Mouse (Mus musculus) kidney, postnatal 10 days (tissue): Measurements from ENCODE around the gene Mfsd12.
A peak's percentile ranks its signal among the peaks of the same experiment; 100 is the strongest.

Experiments used
- DNase-seq: peaks from one replicate; pipeline ENCODE4 v3.0.0; 2021; ENCODE audit warnings: mixed read lengths

Gene Mfsd12

DNA sequence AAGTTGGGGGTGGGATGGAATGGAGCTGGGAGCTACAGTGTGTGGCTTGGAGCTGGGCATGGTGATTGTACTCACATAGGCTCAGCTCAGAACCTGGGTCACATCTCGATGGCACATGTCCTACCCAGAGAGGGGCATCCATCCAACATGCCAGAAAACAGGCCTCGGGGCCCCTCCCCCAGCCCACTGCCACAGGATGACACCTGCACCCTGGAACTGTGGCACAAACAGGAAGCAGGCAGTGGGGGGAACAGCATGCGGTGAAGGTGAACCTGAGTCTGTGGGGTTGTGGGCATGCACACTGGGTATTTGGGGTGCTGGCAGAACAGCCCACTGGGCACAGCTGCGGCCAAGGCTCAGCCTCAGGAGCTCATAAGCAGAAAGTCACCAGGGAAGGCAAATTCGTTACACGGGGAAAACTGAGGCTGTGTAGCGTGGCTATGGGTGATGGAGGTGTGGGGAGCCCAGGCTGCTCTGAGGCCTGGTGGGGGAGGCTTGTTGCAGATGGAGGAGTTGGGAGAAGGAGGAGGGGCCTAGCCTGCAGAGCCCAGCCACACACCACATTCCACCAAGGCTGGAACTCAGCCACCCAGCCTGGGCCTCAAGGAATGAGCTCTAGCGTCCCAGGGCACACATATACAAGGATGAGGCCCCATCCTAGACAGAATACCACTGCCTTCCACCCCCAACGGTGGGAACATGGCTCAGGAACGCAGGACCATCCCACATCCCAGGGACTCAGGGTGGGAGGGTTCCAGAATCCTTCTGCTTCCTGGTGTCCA lies 27.9 kb upstream of the Mfsd12 start:
- peak; percentile 78 for DNase-seq

DNA sequence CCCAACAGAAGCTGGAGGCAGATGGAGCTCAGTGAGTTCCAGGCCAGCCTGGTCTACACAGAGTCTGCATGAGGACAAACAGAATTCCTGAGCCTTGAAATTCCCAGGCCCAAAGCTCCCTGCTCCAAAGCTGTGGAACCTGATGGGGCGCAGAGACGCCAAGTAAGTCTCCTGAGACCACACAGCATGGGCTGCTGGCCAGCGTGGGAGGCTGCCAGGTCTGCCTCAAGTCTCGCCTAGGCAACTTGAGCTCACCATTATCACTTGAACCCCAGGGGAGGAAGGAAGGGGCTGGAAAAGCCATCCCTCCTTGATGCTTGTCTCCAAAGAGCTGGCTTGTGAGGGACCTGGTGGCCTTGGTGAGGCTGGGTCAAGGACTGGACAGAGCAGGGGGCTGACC lies 27.3 kb upstream of the Mfsd12 start:
- DNase-seq = peak; percentile 59

DNA sequence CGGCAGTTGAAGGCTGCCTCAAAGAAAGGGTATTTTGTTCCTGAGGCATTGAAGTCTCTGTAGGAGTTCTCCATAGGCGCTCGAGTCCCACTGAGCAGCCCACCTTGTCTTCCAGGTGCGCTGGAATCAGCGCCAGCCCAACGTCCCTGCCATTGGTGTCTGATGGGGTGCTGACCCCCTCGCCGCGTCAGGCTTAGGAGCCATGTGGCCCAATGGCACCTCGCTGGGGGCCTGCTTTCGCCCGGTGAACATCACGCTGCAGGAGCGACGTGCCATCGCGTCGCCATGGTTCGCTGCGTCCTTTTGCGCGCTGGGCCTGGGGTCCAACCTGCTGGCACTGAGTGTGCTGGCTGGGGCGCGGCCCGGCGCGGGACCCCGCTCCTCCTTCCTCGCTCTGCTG lies 25.0 kb upstream of the Mfsd12 start:
- no peak for DNase-seq

DNA sequence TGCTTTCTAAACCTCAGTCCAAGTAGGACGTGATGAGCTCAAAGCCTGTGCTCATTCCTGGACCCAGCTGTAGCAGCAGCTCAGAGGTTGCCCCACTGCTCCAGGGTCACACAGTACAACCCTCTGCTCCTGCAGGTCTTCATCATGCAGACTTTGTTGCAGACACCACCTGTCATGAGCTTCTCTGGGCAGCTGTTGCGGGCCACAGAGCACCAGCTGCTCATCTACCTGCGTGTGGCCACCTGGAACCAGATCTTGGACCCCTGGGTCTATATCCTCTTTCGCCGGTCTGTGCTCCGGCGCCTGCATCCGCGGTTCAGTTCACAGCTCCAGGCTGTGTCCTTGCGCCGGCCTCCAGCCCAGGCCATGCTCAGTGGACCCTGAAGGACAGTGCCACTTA lies 23.0 kb upstream of the Mfsd12 start:
- no peak for DNase-seq

DNA sequence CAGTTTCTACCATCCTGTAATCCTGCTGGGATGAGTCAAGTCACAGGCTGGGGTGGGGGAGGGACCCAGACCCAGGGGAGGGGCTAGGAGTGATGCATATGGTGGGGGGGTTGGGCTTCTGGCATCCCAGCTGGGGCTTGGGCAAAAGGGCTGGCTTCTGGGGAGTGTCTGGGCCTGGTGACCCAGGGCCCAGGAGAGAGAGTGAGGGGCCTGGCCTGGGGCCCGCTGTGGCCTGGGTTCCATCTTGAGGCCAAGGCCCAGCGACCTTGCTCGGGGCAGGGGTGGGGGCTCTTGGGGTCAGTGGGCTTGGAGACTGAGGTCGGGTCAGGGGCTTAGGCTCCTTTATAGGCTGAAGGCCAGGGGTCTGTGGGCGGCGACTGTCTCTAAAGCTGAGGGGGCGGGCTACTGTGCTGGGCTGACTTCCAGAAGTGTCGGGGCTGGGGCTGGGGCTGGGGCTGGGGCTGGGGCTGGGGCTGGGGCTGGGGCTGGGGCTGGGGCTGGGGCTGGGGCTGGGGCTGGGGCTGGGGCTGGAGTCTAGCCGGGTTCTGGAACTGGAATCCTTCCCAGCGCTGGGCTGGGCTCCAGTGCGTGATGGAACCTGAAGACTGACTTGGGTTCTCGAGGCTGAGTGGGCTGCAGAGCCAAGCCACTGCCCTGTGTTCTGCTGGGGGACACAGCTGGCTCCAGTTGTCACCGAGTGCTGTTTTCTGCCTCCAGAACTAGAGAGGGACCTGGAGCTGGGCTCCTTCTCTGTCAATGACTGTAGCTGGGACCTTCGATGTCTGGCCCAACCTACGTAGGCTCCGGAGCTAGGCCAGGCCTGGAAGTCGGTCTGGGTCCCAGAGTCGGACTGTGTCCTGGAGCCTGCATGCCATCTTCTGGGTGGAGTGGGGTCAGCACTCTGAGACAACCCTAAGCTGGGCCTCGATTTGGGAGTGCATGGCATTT lies 21.6 kb upstream of the Mfsd12 start:
- DNase-seq = peak; percentile 65

DNA sequence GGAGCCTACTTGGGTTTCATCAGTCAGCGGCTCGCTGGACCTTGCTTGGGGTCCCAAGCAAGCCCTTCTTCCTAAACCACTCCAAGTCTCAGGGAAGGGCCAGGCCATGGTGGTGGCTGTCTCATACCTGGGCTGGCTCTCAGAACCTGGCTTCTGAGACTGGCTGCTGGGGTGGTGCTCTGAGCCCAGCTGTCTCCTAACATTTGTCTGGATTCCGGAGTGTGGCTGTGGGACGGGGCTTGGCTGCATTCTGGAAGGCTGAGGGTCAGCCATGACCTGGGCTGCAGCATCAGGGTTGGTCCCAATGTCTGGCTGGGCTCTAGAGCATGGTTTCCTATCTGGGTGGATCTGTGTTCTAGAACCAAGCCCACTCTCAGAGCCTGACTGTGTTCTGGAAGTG lies 20.7 kb upstream of the Mfsd12 start:
- no peak for DNase-seq

DNA sequence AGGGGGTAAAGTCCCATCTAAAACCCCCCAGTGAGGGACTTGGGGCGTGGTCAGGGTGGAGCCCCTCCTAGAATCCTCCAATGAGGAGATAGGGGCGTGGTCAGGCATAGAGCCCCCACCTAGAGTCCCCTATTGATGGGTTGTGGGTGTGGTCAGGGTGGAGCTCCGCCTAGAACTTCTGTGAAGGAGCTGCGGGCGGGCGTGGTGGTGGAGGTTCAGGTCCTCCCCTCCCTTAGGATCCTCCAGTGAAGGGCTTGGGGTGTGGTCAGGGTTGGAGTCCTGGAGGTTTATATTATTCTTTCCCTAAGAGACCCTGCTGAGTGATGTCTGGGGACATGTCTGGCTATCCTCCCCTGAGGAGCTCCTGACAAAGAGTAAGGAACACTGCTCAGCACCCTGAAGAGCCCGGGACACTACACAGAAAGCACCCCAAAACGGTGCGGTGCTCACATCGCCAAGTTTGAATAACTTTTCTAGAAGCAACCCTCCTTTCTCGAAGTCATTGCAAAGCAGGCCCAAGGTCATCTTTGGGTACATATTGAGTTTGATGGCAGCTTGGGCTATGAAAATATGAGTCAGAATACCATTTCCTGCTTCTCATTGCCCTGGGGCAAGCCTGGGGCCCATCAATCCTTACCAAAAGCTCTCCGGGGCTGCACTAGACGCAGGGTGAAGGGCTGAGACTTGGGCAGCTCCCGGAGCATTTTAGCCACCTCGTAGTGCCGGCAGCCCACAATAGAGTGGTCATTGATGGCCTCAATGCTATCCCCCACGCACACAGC lies 16.5 kb upstream of the Mfsd12 start:
- no peak for DNase-seq

DNA sequence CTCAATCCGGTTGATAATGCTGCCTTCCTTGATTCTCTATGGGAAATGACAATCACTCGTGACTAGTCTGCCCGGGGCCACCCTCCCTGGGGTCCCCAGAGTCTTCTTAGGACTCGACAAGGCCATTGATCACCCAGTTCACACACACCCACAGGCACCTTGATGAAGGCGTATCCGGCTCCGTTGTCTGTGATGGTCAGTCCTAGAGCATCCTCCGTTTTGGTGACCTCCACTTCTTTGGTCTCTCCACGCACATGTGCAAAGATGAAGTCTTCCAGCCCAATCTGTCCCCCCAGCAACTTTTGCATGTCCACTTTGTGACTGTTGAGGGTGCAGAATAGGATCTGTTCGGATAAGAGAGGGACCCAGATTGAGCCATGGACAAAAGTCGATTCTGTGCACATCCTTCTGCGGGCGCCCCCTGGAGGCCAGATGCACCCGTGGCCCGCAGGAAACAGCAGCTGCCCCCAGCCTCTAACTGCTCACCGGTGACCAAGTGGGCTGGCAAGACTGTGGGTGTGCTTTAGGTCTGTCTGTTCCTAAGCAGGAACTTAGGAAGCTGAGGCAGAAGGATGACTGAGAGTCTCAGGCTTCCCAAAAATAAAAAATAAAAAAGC lies 15.8 kb upstream of the Mfsd12 start:
- DNase-seq = peak; percentile 90

DNA sequence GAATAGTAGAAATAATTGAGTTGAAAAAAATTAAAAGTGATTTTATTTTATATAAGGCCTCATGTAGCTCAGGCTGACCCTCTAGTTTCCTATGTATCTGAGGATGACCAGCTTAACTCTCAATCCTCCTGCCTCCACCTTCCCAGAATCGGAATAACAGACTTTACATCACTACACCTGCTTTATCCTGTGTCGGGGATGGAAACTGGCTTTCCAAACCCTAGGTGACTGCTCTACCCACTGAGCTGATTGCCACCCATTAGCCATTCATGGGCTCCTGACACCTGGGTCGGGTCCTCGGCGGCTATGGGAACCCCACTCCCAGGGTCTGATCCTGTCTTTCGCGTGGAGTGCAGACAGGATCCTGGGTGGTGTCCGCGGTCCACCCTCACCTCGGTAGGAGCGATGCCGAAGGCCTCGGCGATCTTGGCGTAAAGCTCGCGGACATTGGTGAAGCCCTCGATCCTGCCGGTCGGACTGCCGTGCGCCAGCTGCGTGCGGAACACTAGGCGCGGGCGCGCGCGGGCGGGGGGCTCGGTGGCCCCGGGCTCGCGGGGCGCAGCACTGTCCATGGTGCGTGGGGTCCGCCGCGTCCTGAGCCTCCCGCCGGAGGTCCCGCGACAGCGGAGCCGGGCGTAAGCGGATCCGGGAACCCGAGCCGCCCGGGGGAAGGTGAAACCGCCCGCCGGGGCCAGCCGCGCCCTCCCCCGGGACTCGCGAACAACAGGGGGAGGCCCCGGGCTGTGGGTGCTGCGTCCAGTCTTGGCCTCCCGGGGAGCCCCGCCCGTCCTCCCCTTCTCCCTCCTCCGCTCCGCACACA lies 14.4 kb upstream of the Mfsd12 start, which contains the start of gene Gipc3:
TSS of gene Gipc3 (minus strand) at position 581 of the 820 bp plus-strand sequence.
- DNase-seq = peak; percentile 50

DNA sequence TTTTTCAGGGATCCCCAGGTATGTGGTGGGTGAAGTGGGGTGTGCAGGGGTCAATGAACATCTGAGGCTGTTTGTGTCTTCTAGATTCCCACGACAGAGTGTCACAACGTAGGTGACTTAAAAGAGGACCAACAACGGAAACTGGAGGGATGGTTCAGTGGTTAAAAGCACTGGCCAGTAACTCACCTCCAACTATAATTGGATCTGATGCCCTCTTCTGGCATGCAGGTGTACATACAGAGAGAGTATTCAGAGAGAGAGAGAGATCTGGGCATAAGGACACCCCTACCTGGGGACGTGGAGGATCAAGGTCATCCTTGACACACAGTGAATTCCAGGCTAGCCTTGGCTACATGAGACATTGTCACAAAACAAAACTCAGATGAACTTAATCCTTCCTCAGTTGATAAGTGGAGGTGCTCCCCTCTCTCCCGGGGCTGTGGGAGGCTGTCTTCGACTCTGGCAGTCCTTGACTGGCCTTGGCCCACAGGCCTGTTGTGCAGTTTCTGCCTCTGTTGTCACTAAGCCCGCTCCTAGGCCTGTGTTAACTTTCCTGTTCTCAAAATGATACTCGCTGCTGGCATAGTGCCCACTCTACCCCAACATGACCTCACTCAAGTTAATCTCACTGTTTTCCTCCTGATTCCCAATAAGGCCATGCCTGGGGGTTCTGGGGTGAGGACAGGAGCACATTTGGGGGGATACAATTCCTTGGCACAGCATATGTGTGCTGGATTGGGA lies 12.7 kb upstream of the Mfsd12 start:
- DNase-seq = peak; percentile 56

DNA sequence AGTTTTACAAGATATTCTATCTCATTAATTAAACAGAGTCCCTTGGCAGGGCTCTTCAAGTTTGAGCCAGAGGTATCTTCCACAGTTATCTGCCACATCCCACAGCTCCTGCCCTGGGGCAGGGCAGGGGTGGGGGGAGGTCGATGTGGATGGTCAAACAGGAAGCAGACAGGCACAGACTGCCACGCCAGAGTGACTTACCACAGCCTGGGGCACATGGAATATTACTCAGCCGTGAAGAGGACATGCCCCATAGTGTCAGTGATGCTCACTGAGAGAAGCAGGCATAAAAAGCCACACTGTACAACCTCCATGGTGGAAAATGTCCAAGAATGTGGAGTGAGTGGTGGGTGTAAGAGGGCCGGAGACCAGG lies 12.1 kb upstream of the Mfsd12 start:
- no peak for DNase-seq

DNA sequence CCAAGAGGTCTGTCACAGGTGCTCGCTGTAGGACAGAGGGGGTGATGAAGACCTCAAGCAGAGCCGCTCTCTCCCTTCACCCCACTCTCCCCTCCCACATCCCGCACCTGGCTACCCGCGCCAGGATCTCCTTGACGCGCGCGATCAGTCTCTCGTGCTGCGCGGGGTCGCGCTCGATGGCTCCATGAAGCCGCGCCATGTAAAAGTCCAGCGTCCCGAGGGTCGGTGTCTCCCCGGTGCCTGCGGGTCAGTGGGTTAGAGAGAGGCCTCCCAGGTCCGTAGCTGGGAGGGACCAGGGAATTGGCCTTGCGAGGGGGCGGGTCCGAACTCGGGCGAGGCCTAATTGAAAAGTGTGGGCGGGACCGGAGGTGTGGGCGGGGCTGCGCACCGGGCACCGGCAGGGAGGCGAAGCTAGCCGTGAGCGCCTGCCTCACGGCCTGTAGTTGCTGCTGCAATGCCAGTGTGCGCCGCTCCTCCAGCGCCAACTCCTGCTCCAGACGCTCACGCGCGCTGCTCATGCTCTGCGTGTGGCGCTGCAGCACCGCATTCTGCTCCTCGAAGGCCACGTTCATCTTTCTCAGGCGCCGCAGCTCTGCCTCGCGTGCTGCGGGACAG lies 10.7 kb upstream of the Mfsd12 start:
- DNase-seq = peak; percentile 88

DNA sequence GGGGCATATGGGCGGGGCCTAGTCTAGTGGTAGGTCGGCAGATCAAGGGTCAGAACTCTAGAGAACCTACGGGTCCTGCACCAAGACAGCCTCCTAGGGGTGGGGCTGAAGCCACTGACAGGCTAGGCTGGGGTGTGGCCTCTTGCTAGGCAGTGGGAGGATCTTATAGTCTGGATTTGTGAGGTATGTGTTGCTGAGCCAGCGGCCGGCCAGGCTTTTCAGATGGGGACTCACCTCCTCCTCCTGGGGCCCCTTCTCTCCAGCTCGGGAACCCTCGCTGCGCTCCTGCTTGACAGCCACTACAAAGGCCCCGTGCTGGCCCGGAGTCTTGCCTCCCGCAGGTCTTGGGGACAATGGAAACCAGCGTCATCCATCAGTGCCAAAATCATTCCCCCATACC lies 8.1 kb upstream of the Mfsd12 start:
- peak; percentile 73 for DNase-seq

DNA sequence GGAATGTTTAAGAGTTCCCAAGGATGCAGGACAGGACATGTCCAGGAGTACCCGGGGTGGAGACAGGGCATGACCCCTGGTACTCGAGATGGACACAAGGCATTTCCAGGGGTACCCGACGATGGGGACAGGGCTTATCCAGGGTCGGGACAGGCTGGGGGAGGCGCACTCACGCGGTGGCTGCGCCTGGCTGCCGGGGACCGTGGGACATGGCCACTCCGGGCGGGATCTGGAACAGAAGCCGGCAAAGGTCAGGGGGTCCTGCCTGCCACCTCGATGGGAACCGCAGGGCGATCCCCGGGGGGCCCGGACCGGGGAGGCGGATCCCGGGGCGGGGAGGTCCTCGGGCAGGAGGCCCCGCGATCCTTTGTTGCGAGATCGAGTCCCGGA lies 7.3 kb upstream of the Mfsd12 start:
- no peak for DNase-seq

DNA sequence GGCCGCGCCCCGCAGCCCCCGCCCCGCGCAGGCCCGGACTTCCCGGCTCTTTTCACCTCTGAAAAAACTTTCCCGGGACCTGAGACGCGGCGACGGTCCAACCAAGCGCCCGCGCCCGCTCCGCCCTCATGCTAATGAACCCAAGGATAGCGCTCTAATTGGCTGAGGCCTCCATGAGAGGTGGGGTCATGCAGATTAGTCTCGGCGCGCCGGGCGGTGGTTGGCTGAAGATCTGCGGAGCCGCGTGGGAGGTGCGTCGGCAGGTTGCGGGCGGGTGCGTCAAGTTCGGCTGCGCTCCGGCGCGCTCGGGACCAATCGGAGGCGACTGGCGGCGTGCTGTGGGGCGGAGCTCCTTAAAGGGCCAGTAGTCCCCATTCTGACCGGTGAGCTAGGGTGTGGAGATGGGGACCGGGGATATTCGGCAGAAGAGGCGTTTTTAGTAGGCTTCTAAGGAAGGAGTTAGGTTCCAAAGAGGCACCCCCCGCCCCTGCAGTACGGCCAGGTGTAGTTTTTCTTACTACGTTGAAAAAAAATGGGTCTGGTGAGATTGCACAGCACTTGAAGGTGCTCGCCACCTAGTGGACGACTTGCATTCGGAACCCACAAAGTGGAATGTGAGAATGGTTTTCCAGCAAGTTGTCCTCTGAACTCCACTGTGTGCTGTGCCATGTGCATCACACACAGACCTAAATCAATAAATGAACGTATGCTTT lies 6.8 kb upstream of the Mfsd12 start, which contains the start of gene Hmg20b:
TSS of gene Hmg20b (minus strand) at position 130 of the 713 bp plus-strand sequence.
- DNase-seq = peak; percentile 100

DNA sequence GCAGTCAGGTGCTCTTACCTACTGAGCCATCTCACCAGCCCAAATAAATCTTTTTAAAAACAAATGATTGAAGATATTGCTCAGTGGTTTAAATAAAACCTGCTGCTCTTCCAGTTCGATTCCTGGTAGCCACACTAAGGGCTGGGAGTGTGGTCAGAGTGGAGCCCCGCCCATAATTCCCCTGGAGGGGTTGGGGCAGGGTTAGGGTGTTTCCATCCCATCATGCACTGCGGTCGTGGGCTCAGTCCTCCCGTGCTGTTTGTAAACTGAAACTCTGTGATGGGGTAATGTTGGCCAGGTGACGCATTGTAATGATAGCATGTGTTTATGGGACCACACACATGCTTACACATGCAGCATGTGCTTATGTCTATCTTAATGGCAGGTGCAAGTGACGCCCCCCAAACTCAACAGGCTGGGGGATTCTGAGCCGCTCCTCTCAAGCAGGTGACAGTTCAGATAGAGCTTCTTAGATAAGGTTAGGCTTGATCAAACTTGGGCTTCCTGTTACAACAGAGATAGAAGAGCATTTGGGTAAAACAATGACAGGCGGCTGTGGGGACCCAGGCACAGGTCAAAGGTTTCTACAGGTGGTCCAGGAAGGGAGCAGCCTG lies 5.5 kb upstream of the Mfsd12 start:
- no peak for DNase-seq

DNA sequence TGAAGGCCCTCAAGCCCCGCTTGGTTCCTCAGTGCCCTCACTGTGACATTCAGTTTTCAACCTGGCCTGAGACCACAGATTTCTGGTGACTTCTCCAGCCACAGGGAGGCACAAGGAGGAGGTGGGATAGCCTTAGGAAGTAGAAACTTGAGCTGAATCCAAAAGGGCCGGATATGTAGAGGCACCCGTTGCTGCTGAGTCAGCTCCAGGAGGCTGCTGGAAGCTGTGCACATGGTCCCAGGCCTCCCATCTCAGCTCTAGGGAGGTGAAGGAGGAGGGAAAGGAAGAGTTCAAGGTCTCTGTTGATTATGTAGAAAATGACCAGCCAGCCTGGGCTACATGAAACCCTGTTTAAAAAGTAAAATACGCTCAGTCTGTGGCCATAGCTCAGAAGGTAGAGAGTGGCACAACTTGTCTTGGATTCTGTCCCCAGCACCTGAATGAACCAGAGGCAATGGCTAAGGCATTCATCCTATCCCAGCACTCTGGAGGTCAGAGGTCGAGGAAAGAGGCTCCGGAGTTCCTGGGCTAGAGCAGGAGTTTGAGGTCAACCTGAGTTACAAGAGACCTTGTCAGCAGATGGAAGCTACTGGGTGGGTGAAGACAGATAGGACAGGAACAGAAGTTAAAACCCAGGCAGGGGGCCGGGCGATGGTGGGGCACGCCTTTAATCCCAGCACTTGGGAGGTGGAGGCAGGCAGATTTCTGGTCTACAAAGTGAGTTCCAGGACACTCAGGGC lies 2.4 kb upstream of the Mfsd12 start:
- no peak for DNase-seq

DNA sequence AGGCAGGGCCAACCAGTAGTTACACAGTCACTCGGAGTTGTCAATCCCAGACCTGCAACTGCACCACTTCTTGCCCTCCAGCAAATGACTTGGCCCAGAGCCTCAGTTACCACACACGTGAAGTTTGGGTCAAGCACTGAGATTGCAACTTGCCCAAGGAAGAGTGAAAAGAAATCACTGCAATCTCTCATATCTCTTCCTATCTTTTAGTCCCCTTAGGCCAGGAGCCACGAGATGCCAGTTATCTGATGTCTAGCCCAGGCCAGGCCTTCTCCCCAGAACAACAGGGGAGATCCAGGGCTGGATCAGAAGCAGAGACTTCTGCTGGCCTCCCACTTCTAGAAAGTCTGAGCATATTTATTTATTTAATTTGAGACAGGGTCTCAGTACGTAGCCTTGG lies 1.8 kb upstream of the Mfsd12 start:
- DNase-seq = no peak
